Mouse (Mus musculus) kidney, adult 2 months (tissue): ENCODE measurements at regions not wholly inside any gene's neighbourhood (a gene's known extent, or its start where the extent isn't known, plus 50 kb on each side); places are given as distances from the start of the nearest gene placed in this dataset.

Experiments
- CTCF ChIP-seq: fragments of 200-500 bp; conservative IDR thresholded peaks from 2 replicates; pipeline ENCODE4 v1.5.1; 2011; ENCODE audit warnings: low read depth, mild to moderate bottlenecking, control low read depth, low read length, moderate library complexity, mixed read lengths; ENCODE audit not compliant: insufficient read depth, insufficient read length
- POLR2A ChIP-seq: fragments of 200-500 bp; IDR thresholded peaks from one replicate; pipeline ENCODE4 v1.6.1; 2011; ENCODE audit warnings: low read depth, low read length, control low read depth

GRCm38 (mm10) chr19:26508616-26509015 is 96.2 kb upstream of the Smarca2 start:
- no peak for TF ChIP-seq POLR2A
- no peak for TF ChIP-seq CTCF
